Mouse (Mus musculus): ENCODE measurements around the gene Krt80.

GRCm38 (mm10) chr15:101352047-101352446 lies 17.9 kb downstream of the Krt80 start:
- TF ChIP-seq CTCF (IDR thresholded peaks at IDR 0.05) = no peak
- TF ChIP-seq EP300 (IDR thresholded peaks at IDR 0.05; ENCODE audit: insufficient read depth, low read depth, low read length) = no peak
- no peak for TF ChIP-seq POLR2A (IDR thresholded peaks at IDR 0.05; ENCODE audit: insufficient read depth, low read depth, low read length)

Data from heart, adult 2 months (tissue).